Mouse (Mus musculus) embryonic fibroblast, embryonic 13.5 days (primary cell): ENCODE data around the gene Cdh11. TPM values are rescaled to one million over a fixed set of nuclear protein-coding genes. Genes with fewer than 3 reads are reported as not detected.

ENCODE experiments used
- H3K27ac ChIP-seq: 2 replicates; pipeline ENCODE4 v1.5.1; 2012; ENCODE audit warnings: low read length, control low read depth, inconsistent platforms; ENCODE audit not compliant: insufficient read depth
- H3K4me1 ChIP-seq: 2 replicates; pipeline ENCODE4 v1.6.1; 2011; ENCODE audit warnings: low read length; ENCODE audit not compliant: control insufficient read depth, insufficient read depth
- H3K4me3 ChIP-seq: 2 replicates; pipeline ENCODE4 v1.5.1; 2011; ENCODE audit warnings: mild to moderate bottlenecking, control low read depth, low read length; ENCODE audit not compliant: insufficient read depth
- CTCF ChIP-seq: IDR thresholded peaks from 2 replicates; pipeline ENCODE4 v1.5.1; 2011; ENCODE audit warnings: mild to moderate bottlenecking, control low read depth, low read length, moderate library complexity, borderline replicate concordance; ENCODE audit not compliant: insufficient read depth
- POLR2A ChIP-seq: IDR thresholded peaks from 2 replicates; pipeline ENCODE4 v1.6.1; 2011; ENCODE audit warnings: low read depth, mild to moderate bottlenecking, control low read depth, low read length, moderate library complexity
- polyA plus RNA-seq: library from polyadenylated mRNA; stranded (reverse); fragments of >200 nt; gene quantifications from 2 replicates; pipeline ENCODE4 v1.2.4, GENCODE M21; 2011; ENCODE audit warnings: low read depth; ENCODE audit not compliant: missing spikeins, insufficient read length

Gene Cdh11
- polyA plus RNA-seq, 1 experiment: 681 TPM

DNA sequence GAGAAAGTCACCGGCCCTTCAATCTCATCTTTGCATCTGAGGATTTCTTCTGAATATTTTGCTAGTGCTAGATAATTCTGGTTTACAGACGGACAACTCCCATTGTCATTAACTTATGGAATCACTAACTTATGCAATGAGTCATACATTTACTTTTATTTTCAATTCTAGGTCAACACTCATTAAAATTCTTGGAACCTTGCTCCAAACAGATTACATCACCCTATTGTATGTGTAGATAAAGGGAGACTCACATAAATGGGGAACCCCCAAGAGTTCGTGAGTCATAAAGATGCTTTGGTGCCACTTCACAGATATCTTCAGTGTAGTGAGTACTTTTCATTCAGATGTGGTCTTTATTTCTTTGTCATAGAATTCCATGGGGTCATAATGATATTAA, 158.3 kb downstream of the Cdh11 start:
- no peak overlapping the region for H3K27ac ChIP-seq
- no peaks in the 10 kb centered on the region for H3K4me1 ChIP-seq
- no peak for TF ChIP-seq POLR2A
- no peak for TF ChIP-seq CTCF
- H3K4me3 ChIP-seq: no peak overlapping the region

DNA sequence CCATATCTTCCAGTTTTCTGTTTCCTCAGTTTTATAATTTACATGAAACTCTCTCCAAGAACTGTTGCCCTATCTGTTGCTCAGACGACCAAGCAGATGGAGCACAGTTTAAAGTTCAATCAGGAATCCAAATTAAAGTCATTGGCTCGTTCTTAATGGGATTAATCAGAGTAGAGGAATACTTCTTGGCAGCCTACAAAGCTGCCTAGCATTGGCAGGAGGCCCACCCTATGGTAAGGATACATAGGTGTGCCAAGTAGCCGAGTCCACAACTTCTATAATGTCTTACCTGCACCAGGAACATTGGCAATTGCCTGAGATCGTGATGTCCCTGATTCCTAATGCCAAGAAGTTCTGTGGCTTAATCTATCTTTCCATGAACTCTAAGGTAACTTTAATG, 173.3 kb downstream of the Cdh11 start:
- no peak overlapping the region for H3K27ac ChIP-seq
- TF ChIP-seq CTCF (no peak), POLR2A (no peak)
- no peaks in the 10 kb centered on the region for H3K4me1 ChIP-seq

DNA sequence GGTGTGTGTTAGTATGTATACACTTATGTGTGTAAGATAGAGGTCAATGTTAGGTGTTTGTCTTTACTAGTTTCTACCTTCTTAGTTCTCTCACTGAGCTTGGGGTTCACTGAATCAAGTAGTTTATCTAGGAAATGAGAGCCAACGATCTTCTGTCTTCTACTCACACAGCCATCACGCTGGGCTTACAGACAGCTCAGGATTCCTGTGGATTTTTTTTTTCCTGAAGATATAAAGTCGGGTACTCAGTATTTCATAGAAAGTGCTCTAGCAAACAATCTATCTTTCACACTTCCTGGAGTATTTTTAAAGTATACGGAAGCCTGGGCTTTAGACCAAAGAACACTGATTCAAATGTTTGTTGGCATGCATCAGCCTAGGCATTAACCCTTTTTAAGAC, 184.1 kb downstream of the Cdh11 start:
- no peak for TF ChIP-seq POLR2A
- Histone ChIP-seq H3K4me1 (no peaks in the 10 kb centered on the region), H3K27ac (no peak overlapping the region), H3K4me3 (no peak overlapping the region)

More for the DNA sequence above, 173.3 kb downstream of the Cdh11 start:
- no peak overlapping the region for H3K4me3 ChIP-seq

DNA sequence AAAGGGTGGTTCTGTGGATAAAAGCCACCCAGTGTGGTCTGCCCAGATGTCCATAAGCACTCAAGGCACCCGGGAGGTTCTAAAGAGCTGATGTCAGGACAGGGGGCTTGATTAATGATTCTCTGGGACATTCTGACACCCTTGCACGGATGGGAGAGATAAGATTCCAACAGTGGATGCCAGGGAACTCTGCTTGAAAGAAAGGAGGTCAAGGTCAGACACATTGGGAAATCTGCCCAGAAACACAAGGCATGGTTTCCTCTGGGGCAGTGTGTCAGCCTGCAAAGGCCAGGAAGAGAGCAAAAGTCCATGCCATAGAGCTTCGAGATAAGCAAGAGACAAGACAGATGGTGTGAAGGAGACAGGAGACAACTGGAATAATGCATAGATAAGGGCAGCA, 188.9 kb downstream of the Cdh11 start:
- TF ChIP-seq CTCF: no peak
- TF ChIP-seq POLR2A: no peak
- Histone ChIP-seq H3K4me1 (no peaks in the 10 kb centered on the region), H3K4me3 (no peak overlapping the region), H3K27ac (no peak overlapping the region)

DNA sequence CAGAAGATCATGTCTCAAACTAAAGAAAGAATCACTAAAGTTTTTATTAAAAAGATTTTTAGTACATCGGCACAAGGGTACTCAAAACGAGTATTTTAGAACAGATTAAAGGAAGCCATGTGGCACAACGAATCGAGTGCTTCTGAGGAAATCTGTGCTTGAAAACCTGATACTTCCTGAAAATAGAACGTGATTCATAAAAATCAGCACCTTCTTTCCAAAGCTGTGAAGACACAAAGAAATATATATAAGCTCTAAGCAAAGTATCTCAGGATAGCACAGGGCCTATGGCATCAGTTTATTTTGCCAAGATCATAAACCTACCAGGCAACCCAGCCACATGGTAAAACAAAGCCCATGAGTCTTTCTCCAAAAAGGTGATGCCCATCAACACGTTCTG, 191.5 kb downstream of the Cdh11 start:
- no peaks in the 10 kb centered on the region for H3K4me1 ChIP-seq
- no peak overlapping the region for H3K27ac ChIP-seq
- TF ChIP-seq POLR2A (no peak), CTCF (no peak)
- H3K4me3 ChIP-seq: no peak overlapping the region
